Mouse (Mus musculus) adrenal gland, adult (tissue): Measurements from ENCODE around the gene Tpgs1.
A peak's percentile ranks its signal among the peaks of the same experiment; 100 is the strongest.

Source experiments
- DNase-seq, 2 experiments: peaks; one replicate each; pipeline ENCODE4 v3.0.0; 2022 to 2023; ENCODE audit warnings: low spot score in 1 of 2; ENCODE audit not compliant: inconsistent age in 2 of 2

The Tpgs1 gene

GRCm38 (mm10) chr10:79668771-79669575, at the start of gene Tpgs1:
TSS of gene Tpgs1 (plus strand) at chr10:79669369.
- peak; percentile 91 to 98 for DNase-seq

DNA sequence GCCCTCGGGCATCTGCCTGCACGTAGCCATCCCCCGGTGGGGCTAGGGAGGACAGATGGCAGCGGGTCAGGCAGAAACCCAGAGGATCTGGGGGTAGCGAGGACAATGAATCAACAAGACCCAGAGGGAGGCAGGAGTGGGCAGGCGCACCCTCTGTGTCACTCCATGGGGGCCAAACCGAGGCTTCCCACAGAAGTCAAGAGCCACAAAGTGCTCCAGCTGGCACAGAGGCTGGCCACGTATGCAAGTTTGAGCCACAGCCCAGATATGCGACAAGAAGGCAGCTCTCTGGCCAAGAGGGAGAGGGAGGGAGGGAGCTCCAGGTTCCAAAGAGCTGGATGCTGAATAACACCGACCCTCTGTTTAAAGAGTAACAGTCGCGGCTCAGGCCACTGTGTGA, 45.2 kb upstream of the Tpgs1 start:
- no peak for DNase-seq

DNA sequence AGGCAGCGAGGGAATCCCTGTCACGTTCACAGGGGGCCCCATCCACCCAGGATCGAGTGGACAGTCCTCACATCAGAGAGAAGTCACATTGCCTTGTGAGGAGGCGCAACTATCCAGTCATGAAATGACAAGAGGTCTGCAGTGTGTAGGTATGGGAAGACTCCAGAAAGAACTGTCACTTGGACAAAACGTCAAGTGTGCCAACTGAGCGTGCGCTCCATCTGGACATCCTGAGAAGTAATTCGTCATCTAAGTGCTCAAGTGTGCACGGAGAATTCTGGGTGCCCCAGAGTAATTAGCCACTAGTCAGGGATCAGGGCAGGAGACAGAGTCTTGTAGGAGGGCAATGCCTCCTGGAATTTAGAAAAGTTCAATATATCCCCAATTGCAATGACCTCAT, 43.8 kb upstream of the Tpgs1 start:
- DNase-seq, result no peak

GRCm38 (mm10) chr10:79626156-79626555, 43.0 kb upstream of the Tpgs1 start:
- no peak for DNase-seq

GRCm38 (mm10) chr10:79628377-79628776, 40.8 kb upstream of the Tpgs1 start:
- no peak for DNase-seq

- no peak for DNase-seq
Observed at GRCm38 (mm10) chr10:79631432-79631831, 37.7 kb upstream of the Tpgs1 start.

- DNase-seq, result peak; percentile 59 to 81
Observed at GRCm38 (mm10) chr10:79633006-79633777, 36.0 kb upstream of the Tpgs1 start.

GRCm38 (mm10) chr10:79636287-79636686, 32.9 kb upstream of the Tpgs1 start:
- DNase-seq, result no peak

DNA sequence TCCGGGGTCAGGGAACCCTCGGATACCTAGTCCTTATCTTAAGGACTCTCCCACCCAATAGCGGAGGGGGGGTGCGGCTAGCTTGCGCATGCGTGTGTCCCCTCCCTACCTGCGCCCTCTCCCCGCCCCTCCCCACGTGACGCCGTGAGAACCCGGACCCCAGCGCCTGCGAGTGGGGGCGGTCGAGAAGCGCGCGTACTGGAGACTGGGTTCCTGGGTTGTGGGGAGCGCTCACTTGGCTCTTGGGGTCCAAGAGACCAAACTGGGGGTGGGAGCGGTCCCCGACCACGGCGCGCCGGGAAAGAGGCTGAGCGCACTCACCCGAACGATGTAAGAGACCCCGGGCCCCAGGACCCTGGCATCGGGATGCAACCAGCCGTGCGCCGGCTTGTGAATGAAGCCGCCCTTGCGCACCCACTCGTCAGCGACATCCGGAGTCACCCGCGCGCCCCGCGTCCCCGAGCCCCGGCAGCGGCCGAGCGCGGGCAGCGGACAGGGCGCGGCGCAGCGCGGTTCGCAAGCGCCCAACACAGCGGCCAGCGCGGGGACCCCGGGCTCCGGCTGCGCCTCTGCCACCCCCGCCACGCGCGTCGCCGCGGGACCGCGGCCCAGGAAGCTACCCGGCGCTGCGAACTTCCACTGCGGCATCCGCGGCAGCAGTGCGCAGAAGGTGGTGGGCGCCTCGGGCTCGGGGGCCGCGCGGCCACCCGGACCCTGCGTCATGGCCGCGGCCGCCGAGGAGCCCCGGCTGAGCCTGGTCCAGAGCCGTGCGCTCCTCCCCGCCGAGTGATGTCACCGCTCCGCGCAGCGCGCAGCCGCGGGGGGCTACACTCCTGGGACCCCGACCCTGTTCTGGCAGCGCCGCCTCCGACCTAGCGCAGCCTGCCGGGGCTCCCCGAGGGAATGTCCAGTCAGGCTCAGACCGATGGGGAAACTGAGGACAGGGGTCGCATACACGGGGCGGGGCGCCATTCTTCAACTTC, 31.8 kb upstream of the Tpgs1 start, which contains the start of gene Shc2:
TSS of gene Shc2 (minus strand) at position 791 of the 983 bp plus-strand sequence.
- peak; percentile 49 to 59 for DNase-seq

GRCm38 (mm10) chr10:79638486-79639204, 30.5 kb upstream of the Tpgs1 start:
- DNase-seq, result peak; percentile 59 to 70

DNA sequence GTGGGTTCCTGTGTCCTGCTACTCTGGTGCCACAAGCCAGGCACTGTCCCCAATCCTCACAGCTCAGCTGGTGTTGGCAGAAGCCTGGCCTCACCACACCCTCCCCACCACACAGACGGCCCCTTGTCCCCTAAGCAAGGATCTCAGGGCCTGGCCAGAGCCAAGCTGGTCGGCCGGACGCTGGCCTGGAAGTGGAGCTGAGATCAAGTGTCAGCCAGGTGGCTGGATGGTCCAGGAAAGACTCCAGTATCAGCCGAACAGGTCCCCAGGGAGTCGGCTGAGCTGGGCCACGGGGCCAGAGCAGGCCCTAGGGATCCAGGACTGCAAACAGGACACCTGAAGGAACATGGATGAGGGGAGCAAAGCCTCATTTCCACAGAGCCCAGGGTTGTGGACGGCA, 23.5 kb upstream of the Tpgs1 start, which contains the start of gene Odf3l2:
TSS of gene Odf3l2 (minus strand) at position 28 of the 400 bp plus-strand sequence.
- DNase-seq, result no peak

DNA sequence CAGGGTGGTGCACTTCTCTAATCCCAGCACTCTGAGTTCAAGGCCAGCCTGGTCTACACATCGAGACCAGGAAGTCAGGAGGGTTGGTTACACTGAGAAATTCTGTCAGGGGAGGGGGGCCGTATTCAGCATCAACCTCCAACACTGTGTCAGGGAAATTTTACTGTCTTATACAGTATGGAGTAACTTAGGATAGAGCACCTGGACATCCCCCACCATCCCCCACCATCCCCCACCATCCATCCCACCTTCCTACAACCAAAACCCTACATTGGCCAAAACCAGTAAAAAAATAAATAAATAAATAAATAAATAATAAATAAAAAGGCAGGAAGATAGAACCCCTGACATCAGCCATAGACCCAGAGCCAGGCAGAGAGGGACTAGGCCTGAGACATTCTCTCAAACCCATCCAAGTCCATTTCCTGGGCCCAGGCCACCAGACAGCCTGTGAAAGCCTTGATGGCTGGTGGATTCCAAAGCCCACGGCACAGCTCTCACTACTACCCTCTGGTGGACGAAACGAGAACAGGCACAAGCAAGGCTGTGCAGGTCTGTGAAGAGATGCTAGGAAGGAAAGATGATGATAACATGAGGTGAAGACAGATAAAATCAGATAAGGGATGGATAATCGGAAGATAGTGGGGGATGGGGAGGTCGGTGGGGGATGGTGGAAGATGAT, 20.0 kb upstream of the Tpgs1 start:
- peak; percentile 58 to 87 for DNase-seq

- no peak for DNase-seq
Observed at GRCm38 (mm10) chr10:79652789-79653188, 16.4 kb upstream of the Tpgs1 start.

DNA sequence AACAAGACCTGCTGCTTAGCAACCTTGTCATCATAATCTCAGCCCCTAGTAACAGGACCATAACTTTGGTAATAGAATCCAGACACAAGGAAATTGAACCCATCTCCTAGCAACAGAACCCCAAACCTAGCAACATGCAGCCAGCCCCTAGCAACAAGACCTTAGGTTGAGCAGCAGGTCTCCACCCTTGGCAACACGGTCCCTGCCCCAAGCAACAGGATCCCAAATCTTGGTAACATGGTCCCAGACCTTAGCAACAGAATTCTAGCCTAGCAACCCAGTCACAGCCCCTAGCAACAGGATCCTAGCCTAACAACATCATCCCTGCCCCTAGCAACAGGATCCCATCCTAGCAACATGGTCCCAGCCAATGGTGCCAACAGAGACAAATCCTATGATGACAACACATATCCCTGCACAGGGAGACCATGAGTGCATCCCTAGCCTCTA, 14.2 kb upstream of the Tpgs1 start:
- no peak for DNase-seq

- no peak for DNase-seq
Observed at GRCm38 (mm10) chr10:79658829-79659228, 10.3 kb upstream of the Tpgs1 start.

GRCm38 (mm10) chr10:79660298-79660697, 8.9 kb upstream of the Tpgs1 start:
- no peak for DNase-seq

GRCm38 (mm10) chr10:79661861-79662260, 7.3 kb upstream of the Tpgs1 start:
- DNase-seq, result no peak

GRCm38 (mm10) chr10:79664131-79664665, 5.0 kb upstream of the Tpgs1 start, which contains the start of gene Madcam1:
TSS of gene Madcam1 (plus strand) at chr10:79664559.
- DNase-seq, result peak in 1 of 2 experiments; percentile 84

DNA sequence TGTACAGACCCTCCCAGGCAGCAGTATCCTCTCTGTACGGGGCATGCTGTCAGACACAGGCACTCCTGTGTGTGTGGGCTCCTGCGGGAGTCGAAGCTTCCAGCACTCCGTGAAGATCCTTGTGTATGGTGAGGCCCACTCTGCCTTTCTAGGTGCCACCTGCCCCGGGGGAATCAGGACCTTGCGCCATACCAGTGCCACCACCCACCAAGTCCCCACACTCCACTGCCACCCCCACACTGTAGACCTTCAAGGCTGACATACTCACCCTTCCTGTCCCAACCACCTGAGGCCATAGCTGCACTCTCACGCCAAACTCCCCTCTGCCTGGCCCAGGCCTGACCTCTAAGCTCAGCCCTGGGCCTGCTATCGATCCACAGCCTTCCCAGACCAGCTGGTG, 4.1 kb upstream of the Tpgs1 start:
- no peak for DNase-seq
